Mouse (Mus musculus) myocyte (in vitro differentiated cells): ENCODE results near the gene Alkbh3.

Source experiments
- CEBPB ChIP-seq: IDR thresholded peaks from 2 replicates; pipeline ENCODE4 v1.6.1; 2011; ENCODE audit warnings: mild to moderate bottlenecking, moderate library complexity; ENCODE audit not compliant: poor library complexity, insufficient read depth, severe bottlenecking
- E2F4 ChIP-seq: IDR thresholded peaks from one replicate; pipeline ENCODE4 v1.6.1; 2011; ENCODE audit warnings: mild to moderate bottlenecking, control low read depth, moderate library complexity; ENCODE audit not compliant: insufficient read depth
- MAX ChIP-seq: IDR thresholded peaks from one replicate; pipeline ENCODE4 v1.6.1; 2011; ENCODE audit warnings: low read depth, mild to moderate bottlenecking, control low read depth
- MYOD1 ChIP-seq, 3 experiments: IDR thresholded peaks; one replicate each; pipeline ENCODE4 v1.6.1; 2011; ENCODE audit warnings: control low read depth in 2 of 3, low read depth in 2 of 3, mild to moderate bottlenecking in 2 of 3, moderate library complexity in 1 of 3; ENCODE audit not compliant: insufficient read length in 2 of 3, control insufficient read depth in 1 of 3
- MYOG ChIP-seq, 3 experiments: IDR thresholded peaks; one replicate each; pipeline ENCODE4 v1.6.1; 2011; ENCODE audit warnings: control low read depth in 2 of 3, low read depth in 2 of 3, mild to moderate bottlenecking in 2 of 3; ENCODE audit not compliant: insufficient read length in 2 of 3, control insufficient read depth in 1 of 3, insufficient read depth in 1 of 3
- POLR2A ChIP-seq: IDR thresholded peaks from one replicate; pipeline ENCODE4 v1.6.1; 2011; ENCODE audit warnings: low read depth, mild to moderate bottlenecking, control low read depth, moderate library complexity; ENCODE audit not compliant: insufficient read length
- SRF ChIP-seq: IDR thresholded peaks from one replicate; pipeline ENCODE4 v1.6.1; 2011; ENCODE audit warnings: low read depth; ENCODE audit not compliant: control insufficient read depth, insufficient read length
- TCF12 ChIP-seq: IDR thresholded peaks from one replicate; pipeline ENCODE4 v1.6.1; 2011; ENCODE audit warnings: mild to moderate bottlenecking, control low read depth; ENCODE audit not compliant: poor library complexity, insufficient read depth, severe bottlenecking

DNA sequence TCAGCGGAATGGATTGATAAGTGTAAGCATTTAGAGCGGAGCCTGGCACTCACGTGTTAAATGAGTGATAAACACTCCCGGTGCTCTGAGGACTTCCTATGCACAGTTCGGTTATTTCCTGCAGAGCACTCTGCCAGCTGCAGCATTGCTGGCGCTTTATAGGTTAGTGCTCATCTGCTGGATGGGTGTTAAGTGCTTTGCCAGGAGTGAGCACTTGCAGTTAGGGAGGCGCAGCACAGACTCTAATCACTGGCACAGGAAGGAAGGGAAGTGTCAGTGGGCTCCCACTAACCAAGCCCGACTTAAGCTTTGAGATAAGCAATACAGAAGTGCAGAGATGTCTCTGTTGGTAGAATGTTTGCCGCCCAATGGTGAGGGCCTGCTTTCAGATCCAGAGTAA is 72.1 kb downstream of the Alkbh3 start:
- TF ChIP-seq POLR2A (no peak), TCF12 (no peak), MYOG (IDR thresholded peaks at IDR 0.05; ENCODE audit: control insufficient read depth in 1 of 3, insufficient read depth in 1 of 3, insufficient read length in 2 of 3, low read depth in 2 of 3) (no peak), CEBPB (no peak), E2F4 (no peak), MAX (no peak), MYOD1 (IDR thresholded peaks at IDR 0.05; ENCODE audit: control insufficient read depth in 1 of 3, insufficient read length in 2 of 3, low read depth in 2 of 3) (no peak), SRF (no peak)
